Mouse (Mus musculus) cerebellum, adult 11-12 months (tissue): ENCODE results near the gene Ssh1.
A peak's percentile ranks its signal among the peaks of the same experiment; 100 is the strongest.

Experiments
- DNase-seq: peaks from one replicate; pipeline ENCODE4 v3.0.0; 2022

The Ssh1 gene

DNA sequence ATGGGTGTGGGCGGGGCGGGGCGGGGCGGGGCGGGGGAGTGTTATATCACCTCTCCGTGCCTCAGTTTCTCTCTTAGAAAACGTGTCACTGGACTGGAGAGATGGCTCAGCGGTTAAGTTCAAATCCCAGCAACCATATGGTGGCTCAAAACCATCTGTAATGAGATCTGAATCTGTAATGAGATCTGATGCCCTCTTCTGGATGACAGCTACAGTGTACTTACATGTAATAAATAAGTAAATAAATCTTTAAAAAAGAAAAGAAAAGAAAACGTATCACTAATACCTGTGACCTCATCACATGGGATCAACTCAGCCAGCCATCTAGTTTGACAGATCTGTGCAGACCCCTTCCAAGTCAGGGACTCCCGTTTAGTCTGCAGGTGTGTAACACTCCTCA lies 64.2 kb downstream of the Ssh1 start:
- DNase-seq = no peak

DNA sequence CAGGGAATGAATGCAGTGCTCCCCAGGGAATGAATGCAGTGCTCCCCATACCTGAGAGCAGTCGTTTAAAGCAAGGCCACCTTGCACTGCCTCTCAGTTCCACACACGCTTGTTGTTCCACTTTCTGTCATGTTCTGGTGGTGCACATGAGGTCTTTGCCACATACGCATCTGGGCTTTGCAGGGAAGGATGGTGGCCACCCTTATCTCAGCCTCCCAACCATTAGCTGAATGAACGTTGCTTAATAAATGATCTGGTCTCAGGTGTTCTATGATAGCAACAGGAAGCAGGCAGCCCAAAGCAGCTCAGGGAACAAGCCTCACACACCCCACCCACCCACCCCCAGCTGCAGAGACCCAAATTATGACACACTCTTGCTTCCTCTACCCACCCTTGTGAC lies 69.1 kb downstream of the Ssh1 start:
- no peak for DNase-seq

DNA sequence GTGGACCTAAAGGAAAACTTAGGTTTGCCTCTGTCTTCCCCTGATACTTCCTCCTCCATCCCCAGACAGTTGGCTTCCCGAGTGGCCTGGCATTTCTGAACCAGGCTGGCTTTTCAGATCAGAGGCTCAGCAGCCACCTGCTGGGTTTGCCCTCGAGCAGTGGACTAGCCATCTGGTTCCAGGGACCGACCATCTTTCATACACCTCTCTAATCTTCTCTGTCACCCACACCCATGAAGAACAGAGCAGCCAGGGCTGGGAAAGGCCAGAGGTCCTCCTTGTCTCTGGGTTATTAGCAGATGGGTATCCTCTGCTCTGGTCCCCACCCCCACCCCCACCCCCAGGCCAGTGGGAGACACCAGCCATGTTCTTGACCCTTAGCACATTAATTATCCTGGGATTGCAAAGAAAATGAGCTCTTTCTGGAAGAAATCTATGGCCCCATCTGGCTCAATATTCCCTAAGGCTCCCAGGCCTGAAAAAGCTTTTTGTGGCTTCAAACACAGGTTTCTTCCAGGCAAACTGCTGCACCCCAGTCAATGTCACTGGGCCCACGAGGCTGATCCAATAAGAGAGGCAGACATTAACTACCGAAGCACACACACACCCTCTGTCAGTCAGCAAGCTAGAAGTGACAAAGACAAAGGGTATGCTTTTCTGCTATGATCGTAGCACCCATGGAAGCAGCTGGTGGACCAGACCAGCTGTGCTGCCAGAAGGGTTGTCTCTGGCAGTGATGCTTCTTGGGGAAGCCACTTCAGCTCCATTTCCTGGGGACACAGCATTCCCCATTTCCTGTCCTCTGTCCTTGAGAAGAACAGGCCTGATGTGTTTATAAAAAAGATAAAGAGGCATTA lies 72.2 kb downstream of the Ssh1 start:
- peak; percentile 85 for DNase-seq

DNA sequence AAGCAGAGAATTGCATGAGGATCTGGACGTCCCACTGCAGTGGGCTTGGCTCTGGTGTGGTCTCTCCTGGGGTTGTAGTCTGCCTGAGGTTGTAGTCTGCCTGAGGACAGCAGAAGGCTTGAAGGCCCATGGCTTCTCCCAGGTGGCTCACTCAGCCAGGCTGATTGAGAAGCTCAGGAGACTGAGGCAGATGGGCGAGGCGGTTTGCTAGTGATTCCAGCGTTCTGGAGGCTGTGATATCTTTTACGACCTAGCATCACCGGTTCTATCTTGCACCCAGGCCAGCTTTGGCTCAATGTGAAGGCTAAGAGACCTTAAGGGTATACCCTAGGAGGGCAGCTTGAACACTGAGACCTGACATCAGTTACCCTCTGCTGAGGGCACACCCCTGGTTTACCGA lies 74.6 kb downstream of the Ssh1 start:
- DNase-seq = no peak

DNA sequence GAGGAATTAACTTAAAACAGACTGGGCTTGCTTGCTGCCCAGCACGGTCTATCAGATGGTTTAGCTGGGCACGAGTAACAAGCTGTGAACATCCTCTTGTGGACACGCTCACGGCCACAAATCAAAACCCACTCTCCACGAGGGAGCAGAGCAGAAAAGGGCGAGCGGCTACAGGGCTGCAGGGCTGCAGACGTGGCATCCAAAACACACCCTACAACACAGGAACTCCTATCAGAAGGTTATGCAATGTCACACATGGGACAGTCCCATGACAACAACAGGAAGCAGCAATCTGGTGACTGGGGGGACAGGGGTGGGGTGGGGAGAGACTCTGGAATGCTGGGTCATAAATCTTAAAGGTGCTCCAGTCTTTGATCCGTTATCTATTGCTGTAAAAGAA lies 75.0 kb downstream of the Ssh1 start:
- DNase-seq = no peak

DNA sequence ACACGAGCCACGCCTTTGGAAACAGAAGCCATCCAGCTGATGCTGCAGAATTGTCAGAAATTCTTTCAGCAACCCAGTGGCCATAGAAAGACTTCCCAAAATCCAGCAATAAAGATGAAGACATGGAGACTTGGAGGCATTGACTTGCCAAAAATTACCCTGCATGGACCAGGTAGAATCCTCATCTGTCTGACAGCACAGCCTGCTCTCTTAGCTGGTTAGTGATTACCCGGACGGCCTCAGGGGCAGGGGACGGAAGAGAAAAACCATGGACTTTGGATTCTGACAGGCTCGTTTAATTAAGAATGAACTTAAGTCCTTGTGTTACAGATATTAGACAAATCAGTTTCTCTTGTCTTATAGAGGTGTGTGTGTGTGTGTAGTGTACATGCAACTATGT lies 83.0 kb downstream of the Ssh1 start:
- DNase-seq = no peak

DNA sequence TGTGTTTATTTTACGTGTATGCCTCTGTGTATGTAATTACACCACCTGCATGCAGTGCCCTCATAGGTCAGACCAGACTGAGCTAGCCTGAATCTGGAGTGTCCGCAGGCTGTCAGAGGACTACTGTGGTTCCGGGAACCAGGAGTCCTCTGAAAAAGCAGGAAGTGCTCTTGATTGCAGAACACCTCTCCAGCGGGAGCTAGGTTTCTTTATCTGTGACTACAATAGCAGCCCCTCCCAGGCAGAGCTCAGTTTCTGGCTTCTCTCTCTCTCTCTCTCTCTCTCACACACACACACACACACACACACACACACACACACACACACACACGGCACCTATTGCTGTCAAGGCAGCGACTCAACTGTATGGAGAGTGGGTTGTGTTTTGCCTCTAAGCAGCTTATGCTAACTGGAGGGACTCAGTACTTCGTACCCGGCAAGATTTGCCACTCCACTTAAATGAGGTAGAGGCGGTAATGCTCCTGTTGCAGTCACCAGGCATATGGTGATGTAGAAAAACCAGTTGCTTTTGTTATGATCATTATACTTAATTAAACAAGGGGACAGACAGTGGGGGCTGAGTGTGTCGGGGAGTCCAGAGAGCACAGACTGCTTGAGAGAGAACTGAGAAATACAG lies 83.5 kb downstream of the Ssh1 start:
- DNase-seq = no peak

DNA sequence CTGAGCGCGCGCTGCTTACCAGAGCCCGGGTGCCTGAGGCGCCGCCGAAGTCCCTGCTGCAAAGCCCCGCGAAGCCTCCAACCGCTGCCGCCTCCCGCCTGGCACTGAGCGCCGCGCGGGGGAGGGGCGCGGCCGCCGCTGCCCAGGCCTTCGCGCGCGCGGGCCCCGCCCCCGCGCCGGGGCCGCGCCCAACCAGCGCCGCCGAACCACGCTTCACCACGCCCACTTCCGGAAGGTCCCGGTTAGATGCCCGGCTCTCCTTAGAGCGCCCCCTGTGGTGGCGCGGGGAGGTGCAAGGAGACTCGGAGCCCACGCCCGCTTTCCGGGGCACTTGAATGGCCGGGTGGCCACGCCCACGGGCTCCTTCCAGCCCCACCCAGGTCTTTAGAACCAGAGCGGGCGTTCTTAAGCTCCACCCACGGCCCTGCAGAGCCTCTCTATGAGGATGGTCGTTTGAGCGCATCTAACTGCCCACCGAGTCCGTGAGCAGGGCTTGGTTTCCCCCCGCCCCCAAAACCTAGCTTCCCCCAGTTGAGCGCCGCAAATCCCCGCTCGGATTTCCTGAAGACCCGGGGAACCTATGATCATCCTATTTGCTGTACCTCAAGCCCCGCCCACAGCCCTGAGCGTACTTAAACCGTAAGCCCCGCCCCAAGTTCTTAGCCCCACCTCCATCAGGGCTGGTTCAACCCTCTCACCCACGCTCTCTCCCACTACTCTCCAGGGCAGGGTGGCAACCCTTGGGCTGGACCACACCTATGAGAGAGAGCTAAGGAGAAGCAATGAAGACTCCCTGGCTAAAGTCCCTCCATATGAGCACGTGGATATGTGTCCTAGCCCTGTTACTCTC lies 84.9 kb downstream of the Ssh1 start, which contains the start of gene Coro1c:
Gene Coro1c (minus strand): TSS at position 167 of the 850 bp plus-strand sequence.
- DNase-seq = peak; percentile 99

DNA sequence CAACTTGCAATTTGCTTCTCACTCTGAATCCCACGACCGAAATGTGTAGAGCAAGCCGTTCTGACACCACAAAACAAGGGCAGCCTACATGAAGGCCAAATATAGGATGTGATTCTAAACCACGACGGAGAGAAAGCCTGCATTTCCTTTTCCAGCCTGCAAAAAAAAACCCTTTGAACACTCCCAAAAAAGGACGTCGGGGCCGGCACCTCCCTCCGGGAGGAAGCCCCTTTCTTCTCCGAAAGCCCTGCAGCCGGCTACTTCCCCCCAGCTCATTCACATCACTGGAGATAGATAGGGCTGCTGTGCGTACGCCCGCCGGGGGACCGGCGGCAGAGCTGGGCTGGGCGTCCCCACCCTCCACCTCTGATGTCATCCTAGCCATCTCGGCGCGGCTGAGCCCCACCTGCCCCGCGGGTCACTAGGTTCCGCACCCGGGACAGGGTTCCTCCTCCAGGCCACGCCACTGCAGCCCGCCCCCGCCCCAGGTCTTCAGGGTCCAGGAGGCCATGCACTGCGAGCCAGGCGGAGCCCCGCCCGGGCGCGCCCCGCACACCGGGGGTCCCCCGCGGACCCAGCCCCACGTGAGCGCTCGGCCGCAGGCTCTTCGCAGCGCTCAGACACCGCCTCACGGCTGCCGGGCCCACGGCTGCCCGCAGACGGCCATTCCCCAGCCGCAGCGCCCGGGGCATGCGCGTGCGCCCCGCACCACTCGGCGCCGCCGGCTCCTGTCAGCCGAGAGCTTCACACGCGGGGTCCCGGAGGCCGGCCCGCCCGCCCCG lies 85.7 kb downstream of the Ssh1 start:
- DNase-seq = peak; percentile 74

DNA sequence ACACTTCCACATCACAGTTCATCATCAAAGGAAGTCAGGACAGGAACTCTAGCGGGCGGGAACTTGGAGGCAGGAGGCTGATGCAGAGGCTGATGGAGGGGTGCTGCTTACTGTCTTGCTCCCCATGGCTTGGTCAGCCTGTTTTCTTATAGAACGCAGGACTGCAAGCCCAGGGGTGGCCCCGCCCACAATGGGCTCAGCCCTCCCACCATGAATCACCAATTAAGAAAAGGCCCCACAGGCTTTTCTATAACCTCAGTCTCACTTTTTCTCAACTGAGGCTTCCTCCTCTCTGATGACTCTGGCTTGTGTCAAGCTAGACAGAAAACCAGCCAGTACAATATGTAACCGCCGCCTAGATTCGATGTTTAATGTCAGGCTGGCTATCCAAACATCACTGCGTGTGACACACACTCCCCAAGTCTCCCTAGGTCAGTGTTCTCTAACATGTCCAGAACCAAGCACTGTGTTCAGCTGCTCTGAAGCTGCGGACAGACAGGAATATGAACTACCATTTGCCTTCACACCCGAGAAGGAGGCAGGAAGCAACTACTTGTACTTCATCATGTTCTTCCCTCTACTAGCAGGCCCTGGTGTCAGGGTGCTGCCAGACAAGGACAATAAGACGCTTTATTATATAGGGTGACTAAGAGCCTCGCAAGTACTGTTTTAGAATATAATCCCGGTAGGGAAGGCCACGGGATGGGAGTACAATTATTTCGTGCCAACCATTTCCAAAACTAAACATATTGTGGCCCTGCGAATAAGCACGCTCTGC lies 86.5 kb downstream of the Ssh1 start:
- DNase-seq = no peak

DNA sequence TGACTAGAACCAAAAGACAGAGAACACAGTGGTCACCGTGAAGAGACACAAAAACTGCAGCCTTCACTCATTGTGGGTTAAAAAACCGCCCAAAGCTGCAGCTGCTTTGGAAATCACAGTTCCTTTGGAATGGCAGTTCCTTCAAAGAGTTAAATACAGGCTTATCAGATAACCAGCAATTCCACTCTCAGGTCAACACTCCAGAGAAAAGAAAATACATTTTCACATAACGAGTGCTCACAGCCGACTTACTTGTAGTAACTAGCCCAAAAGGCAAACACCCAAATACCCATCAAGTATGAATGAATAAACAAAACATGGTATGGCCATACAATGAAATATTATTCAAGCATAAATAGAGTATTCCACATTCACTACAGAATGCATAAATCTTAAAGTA lies 88.7 kb downstream of the Ssh1 start:
- no peak for DNase-seq

DNA sequence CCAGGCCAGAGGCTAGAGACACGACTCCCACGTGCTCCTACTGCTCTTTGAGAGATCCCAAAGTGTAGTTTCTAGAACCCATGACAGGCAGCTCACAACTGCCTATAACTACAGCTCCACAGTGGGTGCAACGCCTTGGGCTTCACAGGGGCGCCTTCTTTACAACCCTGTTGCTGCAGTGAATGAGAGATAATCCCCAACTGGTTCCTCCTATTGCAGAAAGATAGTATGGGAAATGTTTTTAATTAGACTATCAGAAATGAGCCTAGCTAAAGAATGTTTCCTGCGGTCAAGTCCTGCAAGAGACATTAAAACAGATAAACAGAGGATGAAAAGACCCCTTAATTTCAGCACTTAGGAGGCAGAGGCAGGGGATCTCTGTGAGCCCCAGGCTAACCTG lies 90.7 kb downstream of the Ssh1 start:
- no peak for DNase-seq

DNA sequence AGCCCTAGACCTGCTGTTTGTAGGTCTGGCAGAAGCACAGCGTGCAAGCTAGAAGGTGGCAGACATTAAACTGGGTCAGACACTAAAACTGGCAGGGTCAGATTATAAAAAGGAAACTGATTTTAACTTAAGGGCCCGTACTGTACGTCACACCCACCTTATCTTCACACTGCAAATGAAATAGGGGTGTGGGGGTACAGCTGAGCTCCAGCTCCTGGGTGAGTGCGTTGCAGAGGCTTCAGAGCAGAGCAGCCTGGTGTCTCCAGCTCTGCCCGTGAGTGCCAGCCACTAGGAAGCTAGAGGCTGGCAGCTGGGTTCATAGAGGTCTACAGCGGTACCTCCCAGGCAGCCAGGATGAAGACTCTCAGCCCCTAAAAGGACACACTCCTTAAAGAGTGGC lies 91.7 kb downstream of the Ssh1 start:
- no peak for DNase-seq

DNA sequence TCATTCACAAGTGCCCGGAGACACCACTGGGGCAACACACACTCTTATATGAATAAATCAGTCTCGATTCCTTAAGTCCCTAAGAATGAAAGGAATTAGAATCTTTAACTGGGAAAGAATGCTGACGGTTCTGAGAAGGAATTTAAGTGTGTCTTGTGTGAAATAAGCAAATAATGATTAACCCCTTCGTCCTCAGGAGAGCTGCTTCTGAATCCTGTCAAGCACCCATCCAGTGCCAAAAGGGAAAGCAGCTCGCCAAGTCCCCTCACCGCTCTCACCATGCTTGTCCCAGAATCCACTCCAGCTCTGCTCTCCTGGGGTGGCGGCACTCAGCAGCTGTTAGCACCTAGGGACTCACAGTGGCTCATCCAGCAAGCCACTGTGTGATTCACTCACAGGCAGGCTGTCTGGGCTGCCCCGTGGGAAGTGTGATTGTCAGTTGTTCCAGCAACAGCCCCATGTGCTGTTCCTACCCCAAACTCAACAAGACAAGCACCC lies 92.6 kb downstream of the Ssh1 start:
- DNase-seq = no peak

DNA sequence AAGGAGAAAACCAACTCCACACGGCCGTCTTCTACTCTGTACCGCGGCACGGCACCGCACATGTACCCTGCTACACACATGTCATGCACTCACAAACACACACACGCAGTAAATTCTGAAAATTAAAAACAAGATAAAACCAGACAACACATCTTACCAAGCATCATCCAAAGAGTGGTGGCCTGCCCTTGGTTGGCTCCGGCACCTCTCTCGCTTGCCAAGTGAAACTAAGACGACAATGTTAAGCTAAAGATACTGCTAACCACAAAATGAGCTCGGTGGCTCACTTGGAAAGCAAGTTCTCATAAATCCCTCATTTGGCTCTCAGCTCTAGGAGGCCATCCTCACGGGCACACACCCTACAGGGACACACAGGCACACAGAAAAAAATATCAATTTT lies 94.2 kb downstream of the Ssh1 start:
- DNase-seq = no peak

DNA sequence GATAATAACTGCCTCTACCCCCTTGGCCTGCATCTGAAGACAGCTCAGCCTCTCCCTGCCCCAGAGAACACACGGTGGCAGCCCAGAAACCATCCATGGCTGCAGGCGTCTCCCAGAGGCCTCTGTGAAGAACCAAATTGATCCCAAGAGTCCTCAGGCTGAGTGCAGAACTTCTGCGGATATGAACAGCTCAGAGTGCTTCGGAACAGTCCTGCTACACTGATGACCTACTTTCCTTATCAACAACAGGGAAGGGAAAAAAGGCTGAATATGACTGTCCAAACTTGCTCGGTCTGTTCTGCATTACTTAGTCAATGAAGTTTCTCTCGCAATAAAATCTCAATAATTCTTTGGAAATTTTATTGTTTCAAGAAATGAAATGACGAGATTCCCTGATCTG lies 101.7 kb downstream of the Ssh1 start:
- DNase-seq = no peak

DNA sequence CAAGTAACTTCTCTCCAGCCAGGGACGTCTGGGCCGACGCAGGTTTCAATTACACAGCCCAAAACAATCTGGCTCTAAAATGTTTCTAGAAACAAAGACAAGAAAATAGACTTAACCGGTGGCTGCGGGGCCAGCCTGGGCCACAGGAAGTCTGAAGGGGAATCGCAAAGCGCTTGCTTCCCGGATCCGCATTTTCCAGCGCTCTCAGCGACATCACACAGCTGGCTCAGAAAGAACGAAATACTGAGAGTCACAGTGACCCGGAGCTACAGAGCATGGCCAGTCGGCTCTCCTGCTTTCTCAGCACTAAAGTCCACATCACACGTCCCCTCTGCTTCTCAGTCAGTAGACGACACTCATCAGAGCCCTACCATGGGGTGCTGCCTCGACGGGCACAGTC lies 102.8 kb downstream of the Ssh1 start:
- DNase-seq = no peak

DNA sequence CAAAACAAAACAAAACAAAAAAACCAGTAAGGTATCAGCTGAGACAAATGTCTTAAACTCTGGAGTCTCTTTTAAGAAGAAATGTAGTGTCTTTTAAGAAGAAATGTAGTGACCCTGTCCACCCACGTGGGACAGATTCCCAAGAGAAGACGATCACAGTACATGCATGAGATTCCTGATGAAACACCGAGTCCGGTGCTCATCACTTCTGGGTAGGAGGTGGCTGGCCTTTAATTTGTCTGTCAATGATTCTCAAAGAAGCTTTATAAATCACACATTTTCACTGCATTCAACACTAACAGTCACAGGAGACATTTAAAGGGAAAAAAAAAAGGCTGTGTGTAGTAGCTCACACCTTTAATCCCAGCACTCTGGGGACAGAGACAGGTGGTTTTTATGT lies 103.8 kb downstream of the Ssh1 start:
- no peak for DNase-seq

DNA sequence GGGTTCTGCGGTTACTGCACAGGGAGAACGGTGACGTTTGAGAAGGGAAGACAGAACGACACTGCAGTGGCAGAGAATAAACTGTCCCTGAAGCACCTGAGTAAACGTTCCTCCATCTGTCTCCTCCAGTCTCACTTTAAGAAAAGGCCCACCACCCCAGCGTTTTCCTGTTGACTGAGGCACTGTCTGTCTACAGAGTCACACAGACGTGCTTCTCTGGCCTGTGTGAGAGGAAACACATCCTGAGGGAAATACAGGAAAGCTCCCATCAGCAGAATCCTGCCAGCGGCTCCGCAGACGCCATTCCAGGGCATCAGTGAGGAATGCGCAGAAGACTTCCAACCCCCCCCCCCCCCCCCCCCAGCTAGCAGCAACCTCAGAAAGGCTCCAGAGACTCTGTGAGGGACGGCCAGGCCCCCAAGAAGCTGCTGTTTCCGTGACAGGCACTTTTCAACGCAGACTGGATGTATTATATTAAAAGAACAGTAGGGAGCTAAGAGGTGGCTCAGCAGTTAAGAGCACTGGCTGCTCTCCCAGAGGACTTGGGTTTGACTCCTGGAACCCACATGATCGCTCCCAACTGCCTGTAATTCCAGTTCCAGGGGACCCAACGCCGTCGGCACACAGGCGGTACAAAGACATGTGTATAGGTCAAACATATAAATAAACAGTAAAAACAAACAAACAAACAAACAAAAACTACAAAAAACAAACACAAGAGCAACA lies 104.3 kb downstream of the Ssh1 start:
- DNase-seq = no peak

DNA sequence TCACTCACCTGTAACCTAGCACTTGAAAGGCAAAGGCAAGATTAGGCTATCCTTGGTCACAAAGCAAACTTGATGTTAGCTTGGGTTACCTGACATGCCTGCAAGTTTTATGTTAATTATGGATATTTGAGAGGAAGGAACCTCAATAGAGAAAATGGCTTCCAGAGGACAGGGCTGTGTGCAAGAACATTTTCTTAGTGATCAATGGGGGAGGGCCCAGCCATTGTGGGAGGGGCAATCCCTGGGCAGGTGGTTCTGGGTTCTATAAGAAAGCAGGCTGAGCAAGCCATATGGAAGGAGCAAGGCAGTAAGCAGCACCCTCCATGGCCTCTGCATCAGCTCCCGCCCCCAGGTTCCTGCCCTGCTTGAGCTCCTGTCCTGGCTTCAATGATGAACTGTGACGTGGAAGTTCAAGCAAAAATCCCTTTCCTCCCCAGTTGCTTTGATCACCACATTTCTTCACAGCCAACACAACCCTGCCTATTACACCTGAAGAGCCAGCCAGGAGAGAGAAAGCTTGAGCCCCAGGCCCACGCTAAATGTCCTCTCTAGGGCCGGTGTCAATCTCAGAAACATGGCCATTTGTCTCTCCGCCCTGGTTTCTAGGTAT lies 105.4 kb downstream of the Ssh1 start:
- no peak for DNase-seq

DNA sequence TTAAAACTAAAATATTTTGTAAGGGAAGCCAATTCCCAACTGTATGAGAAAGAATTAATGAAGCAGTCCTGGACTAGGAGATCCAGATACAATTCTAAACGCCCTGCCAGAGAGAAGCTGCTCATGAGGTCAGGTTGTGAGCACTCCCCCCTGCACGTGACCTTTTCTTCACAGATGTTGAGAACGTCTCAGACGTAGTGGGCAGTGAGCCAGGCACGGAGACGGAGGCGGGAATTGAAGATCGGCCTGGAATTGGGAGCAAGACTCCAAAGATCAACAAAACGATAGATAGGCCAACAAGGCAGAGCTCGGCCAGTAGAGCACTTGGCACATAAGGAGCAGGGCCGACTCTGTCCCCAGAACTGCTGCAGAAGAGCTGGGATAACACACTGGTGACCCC lies 106.6 kb downstream of the Ssh1 start:
- no peak for DNase-seq
